Mouse (Mus musculus) erythroblast, embryonic 14.5 days (primary cell): Measurements from ENCODE around the gene Bdkrb1.

Source experiments
- GATA1 ChIP-seq: IDR thresholded peaks from 2 replicates; pipeline ENCODE4 v1.6.1; 2012; ENCODE audit warnings: low read length, inconsistent platforms, mixed read lengths
- TAL1 ChIP-seq: IDR thresholded peaks from 3 replicates; pipeline ENCODE4 v1.6.1; 2012; ENCODE audit warnings: low read length, inconsistent platforms, mixed read lengths

- TF ChIP-seq TAL1 (no peak), GATA1 (no peak)
Measured at GRCm38 (mm10) chr12:105611045-105611444, 8.2 kb downstream of the Bdkrb1 start.
